In the genomic region with DNA sequence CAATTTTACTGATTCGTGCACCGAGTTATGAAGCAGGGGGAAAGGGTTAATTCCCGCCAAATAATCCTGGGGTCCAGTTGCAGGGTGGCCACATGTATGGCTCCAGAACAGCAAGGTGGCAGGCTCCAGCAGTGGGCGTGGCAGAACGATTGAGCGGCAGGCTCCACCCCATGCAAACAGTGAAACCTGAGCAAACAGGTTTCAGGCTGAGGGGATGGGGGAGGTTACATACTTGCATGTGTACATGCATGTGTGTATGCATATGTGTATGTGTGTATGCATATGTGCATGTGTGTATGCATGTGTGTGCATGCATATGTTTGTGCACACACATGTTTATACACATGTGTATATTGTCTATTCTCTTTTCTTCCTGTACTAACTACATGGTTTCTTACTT, we compare ENCODE assay signal across 7 mouse cellular contexts. TPM values are rescaled to one million over a fixed set of nuclear protein-coding genes. Genes with fewer than 3 reads are reported as not detected.
A peak's percentile ranks its signal among the peaks of the same experiment; 100 is the strongest.
DNase-seq lines count a peak whose midpoint lies in the region; ATAC-seq lines count a peak whose summit lies in the region.
"Not testable (repeated sequence)": the region's sequence is repeated elsewhere in the genome, so short reads cannot be mapped to it uniquely, and the experiment has no call there.

No protein-coding gene starts in this region.

- 10% methylated on average over 6 of the region's 6 CpGs for WGBS in embryonic facial prominence, embryonic 14.5 days
- WGBS in heart, embryonic 10.5 days: 10% methylated on average over 6 of the region's 6 CpGs
- WGBS in hindbrain, embryonic 13.5 days: 15% methylated on average over 6 of the region's 6 CpGs
- WGBS in kidney, embryonic 16.5 days: 7% methylated on average over 6 of the region's 6 CpGs
- 10% methylated on average over 6 of the region's 6 CpGs for WGBS in liver, embryonic 16.5 days (ENCODE audit: insufficient replicate concordance)
- WGBS in midbrain, embryonic 13.5 days: 8% methylated on average over 6 of the region's 6 CpGs

- not testable (repeated sequence) for H3K4me3 ChIP-seq in embryonic facial prominence, embryonic 14.5 days (ENCODE audit: low read depth, low read length); hindbrain, embryonic 13.5 days; liver, embryonic 16.5 days (ENCODE audit: low read depth, low read length)
- peak overlapping the region; percentile 54 for H3K4me3 ChIP-seq in heart, embryonic 10.5 days
- peak overlapping the region; percentile 18; the same call in 1 of the 2 replicates for H3K4me3 ChIP-seq in kidney, embryonic 16.5 days (ENCODE audit: low read length)
- peak overlapping the region; percentile 16; the same call in 1 of the 2 replicates for H3K4me3 ChIP-seq in midbrain, embryonic 13.5 days (replicated peaks)

- H3K36me3 ChIP-seq in embryonic facial prominence, embryonic 14.5 days (ENCODE audit: control insufficient read depth, insufficient read depth, low read length); heart, embryonic 10.5 days; hindbrain, embryonic 13.5 days; kidney, embryonic 16.5 days (ENCODE audit: insufficient read depth, low read length); liver, embryonic 16.5 days (ENCODE audit: control insufficient read depth, insufficient read depth); midbrain, embryonic 13.5 days: not testable (repeated sequence)

- H3K27ac ChIP-seq in embryonic facial prominence, embryonic 14.5 days (replicated peaks; ENCODE audit: low read depth, low read length); heart, embryonic 10.5 days; hindbrain, embryonic 13.5 days; kidney, embryonic 16.5 days (ENCODE audit: low read length); liver, embryonic 16.5 days (ENCODE audit: low read length); midbrain, embryonic 13.5 days: not testable (repeated sequence)

- not testable (repeated sequence) for H3K27me3 ChIP-seq in embryonic facial prominence, embryonic 14.5 days (replicated peaks; ENCODE audit: control insufficient read depth, insufficient read depth, low read length); heart, embryonic 10.5 days (ENCODE audit: insufficient read depth, poor library complexity, severe bottlenecking); hindbrain, embryonic 13.5 days; kidney, embryonic 16.5 days (ENCODE audit: insufficient read depth, low read length); liver, embryonic 16.5 days (ENCODE audit: control insufficient read depth, insufficient read depth, low read depth, low read length); midbrain, embryonic 13.5 days

- not testable (repeated sequence) for H3K9ac ChIP-seq in embryonic facial prominence, embryonic 14.5 days (ENCODE audit: low read depth, low read length); hindbrain, embryonic 13.5 days; kidney, embryonic 16.5 days (replicated peaks; ENCODE audit: low read length); liver, embryonic 16.5 days (ENCODE audit: low read depth, low read length); midbrain, embryonic 13.5 days (replicated peaks)

- peak; percentile 48 for ATAC-seq in embryonic facial prominence, embryonic 14.5 days (ENCODE audit: low read depth)
- ATAC-seq in hindbrain, embryonic 13.5 days (ENCODE audit: low FRiP score): peak; percentile 29; the same call in 1 of the 2 replicates
- ATAC-seq in kidney, embryonic 16.5 days (ENCODE audit: low FRiP score, low TSS enrichment): 0 out of 2 replicates have a peak, but pooled peaks have one; percentile 59
- ATAC-seq in liver, embryonic 16.5 days (ENCODE audit: low read depth): not testable (repeated sequence)
- 0 out of 2 replicates have a peak, but pooled peaks have one; percentile 28 for ATAC-seq in midbrain, embryonic 13.5 days

- not testable (repeated sequence) for DNase-seq in embryonic facial prominence, embryonic 14.5 days (ENCODE audit: low spot score); heart, embryonic 10.5 days (ENCODE audit: low spot score)
- peak; percentile 19 for DNase-seq in retina, postnatal 1 day

- H3K9me3 ChIP-seq in embryonic facial prominence, embryonic 14.5 days (ENCODE audit: control insufficient read depth, low read length); heart, embryonic 10.5 days; hindbrain, embryonic 13.5 days; kidney, embryonic 16.5 days (ENCODE audit: low read length); liver, embryonic 16.5 days (replicated peaks; ENCODE audit: control insufficient read depth, low read length); midbrain, embryonic 13.5 days: not testable (repeated sequence)

- peaks cover 15% of the 10 kb centered on the region for H3K4me1 ChIP-seq in embryonic facial prominence, embryonic 14.5 days (ENCODE audit: control insufficient read depth, insufficient read depth, low read length)
- peaks cover 16% of the 10 kb centered on the region; the same call in 1 of the 2 replicates for H3K4me1 ChIP-seq in heart, embryonic 10.5 days
- H3K4me1 ChIP-seq in hindbrain, embryonic 13.5 days (replicated peaks): peaks cover 17% of the 10 kb centered on the region
- H3K4me1 ChIP-seq in kidney, embryonic 16.5 days (ENCODE audit: insufficient read depth, low read length): peaks cover 13% of the 10 kb centered on the region
- not testable (repeated sequence) for H3K4me1 ChIP-seq in liver, embryonic 16.5 days (ENCODE audit: control insufficient read depth, low read depth, low read length)
- H3K4me1 ChIP-seq in midbrain, embryonic 13.5 days (replicated peaks): peaks cover 23% of the 10 kb centered on the region

- H3K4me2 ChIP-seq in embryonic facial prominence, embryonic 14.5 days (ENCODE audit: low read depth, low read length): peak overlapping the region; percentile 54
- H3K4me2 ChIP-seq in hindbrain, embryonic 13.5 days: peak overlapping the region; percentile 37
- H3K4me2 ChIP-seq in kidney, embryonic 16.5 days (replicated peaks; ENCODE audit: low read depth, low read length): peak overlapping the region; percentile 42
- H3K4me2 ChIP-seq in liver, embryonic 16.5 days (ENCODE audit: low read depth, low read length): peak overlapping the region; percentile 36
- peak overlapping the region; percentile 39 for H3K4me2 ChIP-seq in midbrain, embryonic 13.5 days (replicated peaks)

RNA-seq across cellular contexts. Expression of gene Epb41l3, which starts 46.9 kb away (rescaled TPM):
- polyA plus RNA-seq in embryonic facial prominence, embryonic 14.5 days (2014; fragmentation: Nextera tagmentation; extraction: Ambion mirVana): 127 and 142 TPM in 2 replicates
- polyA plus RNA-seq in heart, embryonic 10.5 days (2016; fragmentation: Nextera tagmentation; extraction: Ambion mirVana): 108 and 132 TPM in 2 replicates
- 73.3 and 75.4 TPM in 2 replicates for polyA plus RNA-seq in hindbrain, embryonic 13.5 days (2015; fragmentation: Nextera tagmentation; extraction: Ambion mirVana)
- 27.4 and 29.1 TPM in 2 replicates for polyA plus RNA-seq in kidney, embryonic 16.5 days (2015; fragmentation: Nextera tagmentation; extraction: Ambion mirVana)
- polyA plus RNA-seq in liver, embryonic 16.5 days (2015; fragmentation: Nextera tagmentation; extraction: Ambion mirVana): 7.4 and 8.5 TPM in 2 replicates
- 53.9 and 62.7 TPM in 2 replicates for polyA plus RNA-seq in midbrain, embryonic 13.5 days (2015; fragmentation: Nextera tagmentation; extraction: Ambion mirVana)
